Mouse (Mus musculus) left cerebral cortex, postnatal 36 days (tissue): ENCODE measurements at regions not wholly inside any gene's neighbourhood (a gene's known extent, or its start where the extent isn't known, plus 50 kb on each side); places are given as distances from the start of the nearest gene placed in this dataset.
A peak's percentile ranks its signal among the peaks of the same experiment; 100 is the strongest.

Experiments used
- DNase-seq, 2 experiments: peaks; one replicate each; pipeline ENCODE4 v3.0.0; 2021 to 2022; ENCODE audit warnings: low spot score in 2 of 2, mixed read lengths in 1 of 2
- intact Hi-C: fragments of 180-260 bp; cut with DNase I; formaldehyde crosslinking; loops from one replicate; pipeline ENCODE4 v1.15.1; 2025

GRCm38 (mm10) chr1:143464863-143465262 lies 175.6 kb upstream of the B3galt2 start:
- no peak for DNase-seq

GRCm38 (mm10) chr1:143466092-143466491 lies 174.4 kb upstream of the B3galt2 start:
- intact Hi-C loops, result no loop called here
- DNase-seq, result no peak

More at GRCm38 (mm10) chr1:143464863-143465262, 175.6 kb upstream of the B3galt2 start:
- intact Hi-C loops, result no loop called here

- intact Hi-C loops, result no loop called here
- DNase-seq, result no peak
Observed at GRCm38 (mm10) chr1:143475329-143475728, 165.1 kb upstream of the B3galt2 start.

GRCm38 (mm10) chr1:143483345-143483744 lies 157.1 kb upstream of the B3galt2 start:
- intact Hi-C loops, result no loop called here
- no peak for DNase-seq

- intact Hi-C loops, result no loop called here
- no peak for DNase-seq
Observed at GRCm38 (mm10) chr1:143484936-143485335, 155.5 kb upstream of the B3galt2 start.

- DNase-seq, result no peak
- intact Hi-C loops, result no loop called here
Observed at GRCm38 (mm10) chr1:143497092-143497491, 143.4 kb upstream of the B3galt2 start.

- peak; percentile 30 to 31 for DNase-seq
- intact Hi-C loops, result no loop called here
Observed at GRCm38 (mm10) chr1:143503436-143504065, 136.9 kb upstream of the B3galt2 start.

GRCm38 (mm10) chr1:143504066-143504440 lies 136.4 kb upstream of the B3galt2 start:
- DNase-seq, result no peak
- intact Hi-C loops, result no loop called here

GRCm38 (mm10) chr1:143505318-143505717 lies 135.1 kb upstream of the B3galt2 start:
- intact Hi-C loops, result no loop called here

GRCm38 (mm10) chr1:143523831-143524521 lies 116.5 kb upstream of the B3galt2 start:
- DNase-seq, result no peak
- intact Hi-C loops, result no loop called here

More at GRCm38 (mm10) chr1:143505318-143505717, 135.1 kb upstream of the B3galt2 start:
- DNase-seq, result no peak

GRCm38 (mm10) chr1:143524522-143524865 lies 116.0 kb upstream of the B3galt2 start:
- DNase-seq, result no peak
- intact Hi-C loops, result no loop called here

- DNase-seq, result no peak
- intact Hi-C loops, result no loop called here
Observed at GRCm38 (mm10) chr1:143540223-143540622, 100.2 kb upstream of the B3galt2 start.

GRCm38 (mm10) chr1:143540701-143541100 lies 99.8 kb upstream of the B3galt2 start:
- intact Hi-C loops, result no loop called here
- no peak for DNase-seq
